Mouse (Mus musculus) hindbrain, embryonic 15.5 days (tissue): ENCODE results near the gene Cyp2d34. TPM values are rescaled to one million over a fixed set of nuclear protein-coding genes. Genes with fewer than 3 reads are reported as not detected.

Experiments
- ATAC-seq: fragments of 200-750 bp; cut with Nextera tagmentation; 2 replicates; pipeline ENCODE4 v1.8.0; 2017; ENCODE audit warnings: low read depth, moderate number of reproducible peaks, moderate TSS enrichment; ENCODE audit not compliant: low FRiP score
- H3K27ac ChIP-seq: fragments of 300-500 bp; sonication (generic); replicated peaks from 2 replicates; pipeline ENCODE4 v1.5.1; 2015; ENCODE audit warnings: mild to moderate bottlenecking, inconsistent platforms
- H3K27me3 ChIP-seq: fragments of 300-500 bp; sonication (generic); 2 replicates; pipeline ENCODE4 v1.6.1; 2015; ENCODE audit warnings: control low read depth, inconsistent platforms
- H3K36me3 ChIP-seq: fragments of 300-500 bp; sonication (generic); 2 replicates; pipeline ENCODE4 v1.6.1; 2015; ENCODE audit warnings: control low read depth, inconsistent platforms
- H3K4me1 ChIP-seq: fragments of 300-500 bp; sonication (generic); replicated peaks from 2 replicates; pipeline ENCODE4 v1.6.1; 2015; ENCODE audit warnings: control low read depth, inconsistent platforms
- H3K4me2 ChIP-seq: fragments of 300-500 bp; sonication (generic); 2 replicates; pipeline ENCODE4 v1.6.1; 2015; ENCODE audit warnings: moderate library complexity, mild to moderate bottlenecking, inconsistent platforms
- H3K4me3 ChIP-seq: fragments of 300-500 bp; sonication (generic); 2 replicates; pipeline ENCODE4 v1.5.1; 2015; ENCODE audit warnings: mild to moderate bottlenecking, inconsistent platforms
- H3K9ac ChIP-seq: fragments of 300-500 bp; sonication (generic); 2 replicates; pipeline ENCODE4 v1.6.1; 2015; ENCODE audit warnings: inconsistent platforms
- H3K9me3 ChIP-seq: fragments of 300-500 bp; sonication (generic); 2 replicates; pipeline ENCODE4 v1.6.1; 2016; ENCODE audit warnings: control low read depth, inconsistent platforms
- WGBS: fragments of 180-500 bp; shearing (Covaris S2); methylation state at CpG from one replicate; pipeline ENCODE4 v1.1.7; 2015; 5-methylcytosine and 5-hydroxymethylcytosine counted together
- polyA plus RNA-seq: library from polyadenylated mRNA; unstranded; fragments of >200 nt; fragmentation: Nextera tagmentation; extraction: Ambion mirVana; gene quantifications from 2 replicates; pipeline ENCODE4 v1.2.1, GENCODE M21; 2015

Cyp2d34 gene
- polyA plus RNA-seq = not detected in 2 replicates

GRCm38 (mm10) chr15:82620531-82621202 lies at the start of gene Cyp2d34:
Cyp2d34 (minus strand) TSS chr15:82620946.
- Histone ChIP-seq H3K9me3 (no peaks in the 10 kb centered on the region), H3K9ac (no peak within 1 kb of the TSS), H3K4me3 (no peak within 1 kb of the TSS), H3K27me3 (no peaks in the 10 kb centered on the region), H3K4me2 (no peak within 1 kb of the TSS), H3K4me1 (no peaks in the 10 kb centered on the region), H3K27ac (no peak within 1 kb of the TSS), H3K36me3 (no peaks in the 10 kb centered on the region)
- ATAC-seq = no peak
- 87% methylated on average over 7 of the region's 7 CpGs for WGBS

- Histone ChIP-seq H3K27me3 (no peaks in the 10 kb centered on the region), H3K4me3 (no peak overlapping the region), H3K9ac (no peak overlapping the region), H3K36me3 (no peaks in the 10 kb centered on the region), H3K27ac (no peak overlapping the region), H3K9me3 (no peaks in the 10 kb centered on the region), H3K4me2 (no peak overlapping the region), H3K4me1 (no peaks in the 10 kb centered on the region)
- no peak for ATAC-seq
- 88% methylated on average over 2 of the region's 2 CpGs for WGBS
Observed at GRCm38 (mm10) chr15:82656346-82656745, 35.6 kb upstream of the Cyp2d34 start.

- Histone ChIP-seq H3K27ac (no peak overlapping the region), H3K9me3 (no peaks in the 10 kb centered on the region)
Observed at GRCm38 (mm10) chr15:82644371-82644770, 23.6 kb upstream of the Cyp2d34 start.

GRCm38 (mm10) chr15:82643771-82644170 lies 23.0 kb upstream of the Cyp2d34 start:
- WGBS = 91% methylated on average over 5 of the region's 5 CpGs
- H3K27ac ChIP-seq = no peak overlapping the region
- no peaks in the 10 kb centered on the region for H3K36me3 ChIP-seq
- ATAC-seq = no peak
- no peak overlapping the region for H3K4me3 ChIP-seq
- H3K27me3 ChIP-seq = no peaks in the 10 kb centered on the region
- H3K4me1 ChIP-seq = no peaks in the 10 kb centered on the region
- H3K4me2 ChIP-seq = no peak overlapping the region
- H3K9me3 ChIP-seq = no peaks in the 10 kb centered on the region
- H3K9ac ChIP-seq = no peak overlapping the region

More at GRCm38 (mm10) chr15:82644371-82644770, 23.6 kb upstream of the Cyp2d34 start:
- no peak overlapping the region for H3K9ac ChIP-seq
- ATAC-seq = no peak
- H3K4me3 ChIP-seq = no peak overlapping the region
- H3K4me2 ChIP-seq = no peak overlapping the region
- no peaks in the 10 kb centered on the region for H3K4me1 ChIP-seq
- no peaks in the 10 kb centered on the region for H3K27me3 ChIP-seq
- H3K36me3 ChIP-seq = no peaks in the 10 kb centered on the region
- WGBS = 89% methylated on average over 3 of the region's 3 CpGs

GRCm38 (mm10) chr15:82642771-82643170 lies 22.0 kb upstream of the Cyp2d34 start:
- no peaks in the 10 kb centered on the region for H3K27me3 ChIP-seq
- H3K4me3 ChIP-seq = no peak overlapping the region
- no peaks in the 10 kb centered on the region for H3K4me1 ChIP-seq
- no peak overlapping the region for H3K27ac ChIP-seq
- H3K4me2 ChIP-seq = no peak overlapping the region
- ATAC-seq = no peak
- H3K9ac ChIP-seq = no peak overlapping the region
- 81% methylated on average over 3 of the region's 3 CpGs for WGBS
- H3K36me3 ChIP-seq = no peaks in the 10 kb centered on the region
- no peaks in the 10 kb centered on the region for H3K9me3 ChIP-seq

- no peak overlapping the region for H3K9ac ChIP-seq
- H3K27me3 ChIP-seq = no peaks in the 10 kb centered on the region
- no peak overlapping the region for H3K4me2 ChIP-seq
- ATAC-seq = no peak
- WGBS = 81% methylated on average over 2 of the region's 2 CpGs
- H3K27ac ChIP-seq = no peak overlapping the region
- H3K4me1 ChIP-seq = no peaks in the 10 kb centered on the region
- no peaks in the 10 kb centered on the region for H3K36me3 ChIP-seq
- H3K9me3 ChIP-seq = no peaks in the 10 kb centered on the region
- H3K4me3 ChIP-seq = no peak overlapping the region
Observed at GRCm38 (mm10) chr15:82641921-82642320, 21.2 kb upstream of the Cyp2d34 start.

GRCm38 (mm10) chr15:82641390-82641789 lies 20.6 kb upstream of the Cyp2d34 start:
- Histone ChIP-seq H3K4me2 (no peak overlapping the region), H3K4me3 (no peak overlapping the region), H3K27me3 (no peaks in the 10 kb centered on the region), H3K9me3 (no peaks in the 10 kb centered on the region), H3K9ac (no peak overlapping the region), H3K27ac (no peak overlapping the region), H3K4me1 (no peaks in the 10 kb centered on the region), H3K36me3 (no peaks in the 10 kb centered on the region)
- ATAC-seq = no peak
- WGBS = 88% methylated on average over 5 of the region's 5 CpGs

GRCm38 (mm10) chr15:82640201-82640600 lies 19.5 kb upstream of the Cyp2d34 start:
- Histone ChIP-seq H3K36me3 (no peaks in the 10 kb centered on the region), H3K4me3 (no peak overlapping the region), H3K27ac (no peak overlapping the region), H3K4me2 (no peak overlapping the region), H3K9me3 (no peaks in the 10 kb centered on the region), H3K27me3 (no peaks in the 10 kb centered on the region), H3K9ac (no peak overlapping the region), H3K4me1 (no peaks in the 10 kb centered on the region)
- ATAC-seq = no peak
- 94% methylated on average over 7 of the region's 7 CpGs for WGBS

GRCm38 (mm10) chr15:82637130-82638075 lies 16.7 kb upstream of the Cyp2d34 start:
- no peaks in the 10 kb centered on the region for H3K4me1 ChIP-seq
- no peak overlapping the region for H3K27ac ChIP-seq
- no peaks in the 10 kb centered on the region for H3K9me3 ChIP-seq
- H3K27me3 ChIP-seq = no peaks in the 10 kb centered on the region
- 78% methylated on average over 14 of the region's 14 CpGs for WGBS
- H3K9ac ChIP-seq = no peak overlapping the region
- no peak overlapping the region for H3K4me2 ChIP-seq
- no peaks in the 10 kb centered on the region for H3K36me3 ChIP-seq
- H3K4me3 ChIP-seq = no peak overlapping the region
- no peak for ATAC-seq

GRCm38 (mm10) chr15:82634976-82635375 lies 14.2 kb upstream of the Cyp2d34 start:
- no peak for ATAC-seq
- H3K9me3 ChIP-seq = no peaks in the 10 kb centered on the region
- no peak overlapping the region for H3K27ac ChIP-seq
- no peaks in the 10 kb centered on the region for H3K36me3 ChIP-seq
- no peak overlapping the region for H3K4me2 ChIP-seq
- 50% methylated on average over 1 of the region's 1 CpGs for WGBS
- no peaks in the 10 kb centered on the region for H3K27me3 ChIP-seq
- H3K9ac ChIP-seq = no peak overlapping the region
- H3K4me1 ChIP-seq = no peaks in the 10 kb centered on the region
- H3K4me3 ChIP-seq = no peak overlapping the region

- no peaks in the 10 kb centered on the region for H3K36me3 ChIP-seq
- no peaks in the 10 kb centered on the region for H3K9me3 ChIP-seq
- ATAC-seq = no peak
- no peak overlapping the region for H3K27ac ChIP-seq
- H3K4me2 ChIP-seq = no peak overlapping the region
- no peaks in the 10 kb centered on the region for H3K4me1 ChIP-seq
- H3K27me3 ChIP-seq = no peaks in the 10 kb centered on the region
- 83% methylated on average over 1 of the region's 1 CpGs for WGBS
- no peak overlapping the region for H3K4me3 ChIP-seq
- H3K9ac ChIP-seq = no peak overlapping the region
Observed at GRCm38 (mm10) chr15:82621993-82622392, 1.2 kb upstream of the Cyp2d34 start.

- ATAC-seq = no peak
- Histone ChIP-seq H3K27ac (no peak overlapping the region), H3K36me3 (no peaks in the 10 kb centered on the region), H3K4me3 (no peak overlapping the region), H3K4me2 (no peak overlapping the region), H3K27me3 (no peaks in the 10 kb centered on the region), H3K4me1 (no peaks in the 10 kb centered on the region), H3K9me3 (no peaks in the 10 kb centered on the region), H3K9ac (no peak overlapping the region)
- WGBS = 91% methylated on average over 9 of the region's 9 CpGs
Observed at GRCm38 (mm10) chr15:82618362-82619020, 2.3 kb downstream of the Cyp2d34 start.
